Mouse (Mus musculus) embryonic facial prominence, embryonic 11.5 days (tissue): ENCODE results near the gene Sipa1l2. TPM values are rescaled to one million over a fixed set of nuclear protein-coding genes. Genes with fewer than 3 reads are reported as not detected.
"Not testable (repeated sequence)": the region's sequence is repeated elsewhere in the genome, so short reads cannot be mapped to it uniquely, and the experiment has no call there.

ENCODE experiments used
- ATAC-seq: fragments of 200-750 bp; cut with Nextera tagmentation; replicated peaks from 2 replicates; pipeline ENCODE4 v1.8.0; 2017; ENCODE audit warnings: low read depth; ENCODE audit not compliant: insufficient number of reproducible peaks, low FRiP score, low TSS enrichment
- DNase-seq: peaks from one replicate; pipeline ENCODE4 v3.0.0-alpha.2; 2015; ENCODE audit warnings: low spot score
- H3K27ac ChIP-seq: fragments of 300-500 bp; sonication (generic); replicated peaks from 2 replicates; pipeline ENCODE4 v1.5.1; 2014; ENCODE audit warnings: mild to moderate bottlenecking, low read depth, low read length, control low read depth
- H3K27me3 ChIP-seq: fragments of 300-500 bp; sonication (generic); 2 replicates; pipeline ENCODE4 v1.6.1; 2014; ENCODE audit warnings: mild to moderate bottlenecking, low read length, moderate library complexity, mixed read lengths; ENCODE audit not compliant: control insufficient read depth, insufficient read depth
- H3K36me3 ChIP-seq: fragments of 300-500 bp; sonication (generic); replicated peaks from 2 replicates; pipeline ENCODE4 v1.6.1; 2014; ENCODE audit warnings: low read depth, mild to moderate bottlenecking, low read length, moderate library complexity, mixed read lengths; ENCODE audit not compliant: control insufficient read depth, insufficient read depth
- H3K4me1 ChIP-seq: fragments of 300-500 bp; sonication (generic); 2 replicates; pipeline ENCODE4 v1.6.1; 2014; ENCODE audit warnings: low read length, mixed read lengths; ENCODE audit not compliant: control insufficient read depth, insufficient read depth
- H3K4me2 ChIP-seq: fragments of 300-500 bp; sonication (generic); 2 replicates; pipeline ENCODE4 v1.6.1; 2014; ENCODE audit warnings: low read depth, mild to moderate bottlenecking, control low read depth, low read length, moderate library complexity
- H3K4me3 ChIP-seq: fragments of 300-500 bp; sonication (generic); 2 replicates; pipeline ENCODE4 v1.5.1; 2014; ENCODE audit warnings: low read depth, low read length, control low read depth
- H3K9ac ChIP-seq: fragments of 300-500 bp; sonication (generic); replicated peaks from 2 replicates; pipeline ENCODE4 v1.6.1; 2014; ENCODE audit warnings: mild to moderate bottlenecking, control low read depth, low read length
- H3K9me3 ChIP-seq: fragments of 300-500 bp; sonication (generic); replicated peaks from 2 replicates; pipeline ENCODE4 v1.6.1; 2016; ENCODE audit warnings: mild to moderate bottlenecking, low read length, inconsistent platforms, mixed read lengths; ENCODE audit not compliant: control insufficient read depth
- WGBS: fragments of 180-500 bp; shearing (Covaris S2); extraction: QIAGEN DNeasy Blood & Tissue Kit; methylation state at CpG from one replicate; pipeline ENCODE4 v1.1.7; 2014; 5-methylcytosine and 5-hydroxymethylcytosine counted together
- polyA plus RNA-seq: library from polyadenylated mRNA; unstranded; fragments of >200 nt; fragmentation: Nextera tagmentation; extraction: Ambion mirVana; gene quantifications from 2 replicates; pipeline ENCODE4 v1.2.1, GENCODE M21; 2014

The Sipa1l2 gene
- polyA plus RNA-seq, 1 experiment from 2014 or later = 9.4 TPM

GRCm38 (mm10) chr8:125522151-125522550, 47.5 kb downstream of the Sipa1l2 start:
- peaks cover 6% of the 10 kb centered on the region for H3K4me1 ChIP-seq
- H3K4me2 ChIP-seq = no peak overlapping the region
- H3K27ac ChIP-seq = no peak overlapping the region
- H3K4me3 ChIP-seq = no peak overlapping the region
- WGBS = 36% methylated on average over 6 of the region's 6 CpGs
- no peaks in the 10 kb centered on the region for H3K27me3 ChIP-seq
- no peak for DNase-seq
- no peaks in the 10 kb centered on the region for H3K36me3 ChIP-seq
- no peak overlapping the region for H3K9ac ChIP-seq
- no peaks in the 10 kb centered on the region for H3K9me3 ChIP-seq
- ATAC-seq = no peak

GRCm38 (mm10) chr8:125521087-125521486, 48.5 kb downstream of the Sipa1l2 start:
- WGBS = 61% methylated on average over 7 of the region's 7 CpGs
- Histone ChIP-seq H3K4me3 (no peak overlapping the region), H3K9me3 (no peaks in the 10 kb centered on the region), H3K27me3 (no peaks in the 10 kb centered on the region), H3K4me2 (no peak overlapping the region), H3K4me1 (no peaks in the 10 kb centered on the region; the same call in none of the 2 replicates), H3K36me3 (no peaks in the 10 kb centered on the region), H3K9ac (no peak overlapping the region), H3K27ac (no peak overlapping the region)
- ATAC-seq (no peak), DNase-seq (no peak)

GRCm38 (mm10) chr8:125520308-125520707, 49.3 kb downstream of the Sipa1l2 start:
- H3K9me3 ChIP-seq, ATAC-seq, H3K4me2 ChIP-seq, DNase-seq, H3K36me3 ChIP-seq, H3K27me3 ChIP-seq, H3K27ac ChIP-seq, H3K9ac ChIP-seq, H3K4me1 ChIP-seq, H3K4me3 ChIP-seq: not testable (repeated sequence)
- 73% methylated on average over 2 of the region's 2 CpGs for WGBS

- no peak for DNase-seq
- H3K27ac ChIP-seq = no peak overlapping the region
- H3K4me3 ChIP-seq = no peak overlapping the region
- H3K9me3 ChIP-seq = no peaks in the 10 kb centered on the region
- H3K9ac ChIP-seq = no peak overlapping the region
- no peak for ATAC-seq
- H3K36me3 ChIP-seq = no peaks in the 10 kb centered on the region
- WGBS = 67% methylated on average over 4 of the region's 4 CpGs
- H3K27me3 ChIP-seq = no peaks in the 10 kb centered on the region
- no peaks in the 10 kb centered on the region; the same call in 1 of the 2 replicates for H3K4me1 ChIP-seq
- no peak overlapping the region for H3K4me2 ChIP-seq
Measured at GRCm38 (mm10) chr8:125518951-125519350, 50.7 kb downstream of the Sipa1l2 start.

- Histone ChIP-seq H3K36me3 (no peaks in the 10 kb centered on the region), H3K9ac (no peak overlapping the region), H3K4me2 (no peak overlapping the region), H3K27me3 (no peaks in the 10 kb centered on the region), H3K9me3 (no peaks in the 10 kb centered on the region), H3K27ac (no peak overlapping the region), H3K4me3 (no peak overlapping the region), H3K4me1 (no peaks in the 10 kb centered on the region; the same call in 1 of the 2 replicates)
- DNase-seq (no peak), ATAC-seq (no peak)
- WGBS = 70% methylated on average over 6 of the region's 6 CpGs
Measured at GRCm38 (mm10) chr8:125518301-125518700, 51.3 kb downstream of the Sipa1l2 start.

- H3K9ac ChIP-seq = no peak overlapping the region
- H3K4me1 ChIP-seq = no peaks in the 10 kb centered on the region; the same call in 1 of the 2 replicates
- DNase-seq (no peak), ATAC-seq (no peak)
- H3K36me3 ChIP-seq = no peaks in the 10 kb centered on the region
- H3K4me3 ChIP-seq = no peak overlapping the region
- H3K9me3 ChIP-seq = no peaks in the 10 kb centered on the region
- 64% methylated on average over 8 of the region's 8 CpGs for WGBS
- H3K27me3 ChIP-seq = no peaks in the 10 kb centered on the region
- H3K27ac ChIP-seq = no peak overlapping the region
- no peak overlapping the region for H3K4me2 ChIP-seq
Measured at GRCm38 (mm10) chr8:125517397-125517796, 52.2 kb downstream of the Sipa1l2 start.

- 36% methylated on average over 6 of the region's 6 CpGs for WGBS
- Histone ChIP-seq H3K27ac (no peak overlapping the region), H3K4me1 (no peaks in the 10 kb centered on the region), H3K9ac (no peak overlapping the region), H3K9me3 (no peaks in the 10 kb centered on the region), H3K4me2 (no peak overlapping the region), H3K27me3 (no peaks in the 10 kb centered on the region), H3K36me3 (no peaks in the 10 kb centered on the region), H3K4me3 (no peak overlapping the region)
- DNase-seq = no peak
- ATAC-seq = no peak
Measured at GRCm38 (mm10) chr8:125516115-125516905, 53.3 kb downstream of the Sipa1l2 start.

- no peak overlapping the region for H3K27ac ChIP-seq
- H3K9ac ChIP-seq = no peak overlapping the region
- DNase-seq (no peak), ATAC-seq (no peak)
- no peaks in the 10 kb centered on the region for H3K36me3 ChIP-seq
- no peaks in the 10 kb centered on the region for H3K27me3 ChIP-seq
- H3K4me1 ChIP-seq = no peaks in the 10 kb centered on the region
- H3K4me2 ChIP-seq = no peak overlapping the region
- H3K9me3 ChIP-seq = no peaks in the 10 kb centered on the region
- WGBS = 54% methylated on average over 8 of the region's 8 CpGs
- H3K4me3 ChIP-seq = no peak overlapping the region
Measured at GRCm38 (mm10) chr8:125515665-125516064, 53.9 kb downstream of the Sipa1l2 start.
